Mouse (Mus musculus): ENCODE data around the gene BC051019. TPM values are rescaled to one million over a fixed set of nuclear protein-coding genes. Genes with fewer than 3 reads are reported as not detected.

BC051019 gene
- polyA plus RNA-seq, 1 experiment from 2014 or later: 0.23 TPM

DNA sequence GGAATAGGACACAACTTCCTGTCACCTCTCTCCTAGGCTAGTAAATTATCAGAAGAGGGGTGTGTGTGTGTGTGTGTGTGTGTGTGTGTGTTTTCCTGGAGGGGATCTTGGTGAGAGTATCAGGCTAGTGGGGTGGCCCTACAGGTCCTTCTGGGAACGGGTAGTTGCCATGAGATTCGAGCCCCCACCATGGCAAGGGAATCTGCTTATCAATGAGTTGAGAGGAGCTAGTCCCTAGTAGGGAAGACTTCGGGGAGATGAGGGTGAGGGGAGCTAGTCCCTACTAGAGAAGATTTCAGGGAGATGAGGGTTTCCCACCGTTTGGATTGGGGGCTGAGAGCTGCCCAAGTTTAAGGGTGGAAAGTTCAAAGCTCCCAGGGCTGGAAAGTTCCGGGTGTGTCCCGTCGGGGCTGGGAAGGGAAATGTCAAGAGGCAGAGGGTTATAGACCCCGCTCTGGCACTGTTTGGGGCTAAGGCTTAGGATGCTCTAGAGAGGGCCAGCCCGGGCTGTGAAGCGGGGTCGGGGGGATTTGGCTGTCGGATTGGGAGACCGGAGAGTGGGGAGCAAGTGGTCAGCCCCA, 27.9 kb upstream of the BC051019 start:
- Histone ChIP-seq H3K36me3 (ENCODE audit: control insufficient read depth, insufficient read depth, low read length) (0 out of 2 replicates have a peak, but pooled peaks cover under 1% of the 10 kb centered on the region), H3K4me3 (replicated peaks; ENCODE audit: low read length) (peak overlapping the region; percentile 97), H3K9ac (ENCODE audit: low read length) (peak overlapping the region; percentile 98), H3K9me3 (replicated peaks; ENCODE audit: control insufficient read depth, low read length) (no peaks in the 10 kb centered on the region), H3K27ac (ENCODE audit: low read length) (peak overlapping the region; percentile 93), H3K4me1 (ENCODE audit: control insufficient read depth, insufficient read depth, low read length) (peaks cover 16% of the 10 kb centered on the region), H3K27me3 (ENCODE audit: control insufficient read depth, insufficient read depth, low read length) (no peaks in the 10 kb centered on the region), H3K4me2 (ENCODE audit: low read depth, low read length) (peak overlapping the region; percentile 93)
- WGBS: 2% methylated on average over 13 of the region's 13 CpGs
- ATAC-seq (ENCODE audit: insufficient read depth, low FRiP score): no peak

DNA sequence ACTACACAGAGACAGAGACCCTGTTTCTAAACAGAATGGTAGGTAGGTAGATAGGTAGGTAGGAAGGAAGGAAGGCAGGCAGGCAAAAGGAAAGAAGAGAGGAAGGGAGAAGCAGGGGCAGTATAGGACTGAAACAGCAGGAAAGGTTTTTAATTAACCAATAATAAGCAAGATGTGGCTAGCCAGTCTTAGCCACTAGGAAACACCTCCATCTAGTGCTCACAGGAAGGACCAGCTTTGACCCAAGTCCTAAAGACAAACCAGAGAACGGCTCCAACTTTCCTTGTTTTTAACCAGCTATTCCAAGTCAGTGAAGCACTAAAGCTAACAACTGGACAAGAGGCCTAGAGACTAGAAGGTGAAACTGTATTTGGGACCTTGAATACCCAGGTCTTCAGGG, 24.1 kb upstream of the BC051019 start:
- Histone ChIP-seq H3K27me3 (ENCODE audit: control insufficient read depth, insufficient read depth, low read length) (no peaks in the 10 kb centered on the region), H3K4me3 (replicated peaks; ENCODE audit: low read length) (no peak overlapping the region), H3K9ac (ENCODE audit: low read length) (no peak overlapping the region), H3K27ac (ENCODE audit: low read length) (no peak overlapping the region), H3K9me3 (replicated peaks; ENCODE audit: control insufficient read depth, low read length) (no peaks in the 10 kb centered on the region), H3K4me2 (ENCODE audit: low read depth, low read length) (no peak overlapping the region), H3K36me3 (ENCODE audit: control insufficient read depth, insufficient read depth, low read length) (peaks cover 20% of the 10 kb centered on the region), H3K4me1 (ENCODE audit: control insufficient read depth, insufficient read depth, low read length) (peaks cover 3% of the 10 kb centered on the region; the same call in 1 of the 2 replicates)
- WGBS: 53% methylated on average over 1 of the region's 1 CpGs
- ATAC-seq (ENCODE audit: insufficient read depth, low FRiP score): no peak

DNA sequence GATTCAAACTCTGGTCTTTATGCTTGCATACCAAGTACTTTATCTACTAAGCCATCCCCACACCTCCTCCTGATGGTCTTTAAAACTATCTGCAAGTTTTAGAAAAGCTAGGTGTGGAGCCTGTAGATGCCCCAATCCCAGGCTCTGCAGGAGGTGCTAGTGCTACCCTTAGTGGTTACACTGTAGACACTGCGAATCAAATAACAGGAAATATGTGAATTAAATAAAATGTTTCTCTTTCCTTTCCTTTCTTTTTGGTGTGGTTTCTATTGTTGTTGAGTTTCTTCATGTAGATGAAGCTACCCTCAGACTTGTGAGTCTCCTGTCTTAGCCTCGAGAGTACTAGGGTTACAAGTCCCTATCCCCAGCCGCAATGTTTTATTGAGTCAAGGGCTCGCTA, 18.1 kb upstream of the BC051019 start:
- Histone ChIP-seq H3K4me3 (replicated peaks; ENCODE audit: low read length) (no peak overlapping the region), H3K4me1 (ENCODE audit: control insufficient read depth, insufficient read depth, low read length) (0 out of 2 replicates have a peak, but pooled peaks cover 3% of the 10 kb centered on the region), H3K9me3 (replicated peaks; ENCODE audit: control insufficient read depth, low read length) (no peaks in the 10 kb centered on the region), H3K9ac (ENCODE audit: low read length) (no peak overlapping the region), H3K4me2 (ENCODE audit: low read depth, low read length) (no peak overlapping the region), H3K27me3 (ENCODE audit: control insufficient read depth, insufficient read depth, low read length) (no peaks in the 10 kb centered on the region), H3K36me3 (ENCODE audit: control insufficient read depth, insufficient read depth, low read length) (peaks cover 23% of the 10 kb centered on the region), H3K27ac (ENCODE audit: low read length) (peak overlapping the region; percentile 67; the same call in 1 of the 2 replicates)
- WGBS: 92% methylated on average over 4 of the region's 4 CpGs
- no peak for ATAC-seq (ENCODE audit: insufficient read depth, low FRiP score)

DNA sequence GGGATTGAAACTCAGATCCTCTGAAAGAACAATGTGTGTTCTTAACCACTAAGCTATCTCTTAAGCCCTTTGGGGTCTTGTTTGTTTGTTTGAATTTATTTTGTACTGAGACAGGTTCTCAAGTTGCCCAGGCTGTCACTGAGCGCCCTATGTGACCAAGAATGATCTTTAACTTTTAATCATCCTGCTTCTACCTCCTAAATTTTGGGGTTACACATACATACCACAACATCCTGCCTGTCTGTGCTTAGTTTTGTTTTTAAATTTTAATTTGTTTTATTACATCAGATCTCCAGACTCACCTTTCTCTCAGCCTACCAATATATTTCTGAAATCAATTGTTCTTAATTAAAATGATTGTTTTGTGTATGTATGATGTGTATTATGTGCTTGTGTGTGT, 17.4 kb upstream of the BC051019 start:
- ATAC-seq (ENCODE audit: insufficient read depth, low FRiP score): no peak
- no peaks in the 10 kb centered on the region for H3K9me3 ChIP-seq (replicated peaks; ENCODE audit: control insufficient read depth, low read length)
- H3K9ac ChIP-seq (ENCODE audit: low read length): no peak overlapping the region
- H3K27ac ChIP-seq (ENCODE audit: low read length): peak overlapping the region; percentile 67
- 0 out of 2 replicates have a peak, but pooled peaks cover 3% of the 10 kb centered on the region for H3K4me1 ChIP-seq (ENCODE audit: control insufficient read depth, insufficient read depth, low read length)
- H3K36me3 ChIP-seq (ENCODE audit: control insufficient read depth, insufficient read depth, low read length): peaks cover 18% of the 10 kb centered on the region
- H3K27me3 ChIP-seq (ENCODE audit: control insufficient read depth, insufficient read depth, low read length): no peaks in the 10 kb centered on the region
- no peak overlapping the region for H3K4me3 ChIP-seq (replicated peaks; ENCODE audit: low read length)
- WGBS: 84% methylated on average over 1 of the region's 1 CpGs
- H3K4me2 ChIP-seq (ENCODE audit: low read depth, low read length): no peak overlapping the region

DNA sequence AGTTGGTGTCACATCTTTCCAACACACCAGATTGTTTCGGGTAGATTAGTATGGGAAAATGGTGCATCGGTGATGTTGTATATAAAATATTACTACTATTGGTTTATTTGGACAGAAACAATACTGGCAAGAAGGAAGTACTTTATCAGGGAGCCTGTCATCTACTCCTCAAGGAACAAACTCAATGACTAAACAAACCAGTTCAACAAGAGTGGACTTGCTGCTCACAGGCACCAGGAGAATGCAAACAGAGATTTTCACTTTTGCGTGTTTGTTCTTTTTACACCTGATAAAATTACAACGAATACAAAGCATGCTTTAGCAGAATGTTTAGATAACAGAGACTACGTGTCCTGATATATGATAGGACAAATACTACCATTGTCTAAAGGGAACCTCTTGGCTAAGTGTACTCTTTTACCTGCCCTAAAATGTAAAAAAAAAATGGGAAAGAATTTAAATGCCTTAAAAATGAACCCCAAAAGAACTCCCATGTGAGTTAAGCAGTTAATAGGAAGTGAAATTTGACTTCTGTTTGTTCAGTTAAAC, 16.2 kb upstream of the BC051019 start:
- peak; percentile 87; the same call in 1 of the 2 replicates for ATAC-seq (ENCODE audit: insufficient read depth, low FRiP score)
- Histone ChIP-seq H3K4me2 (ENCODE audit: low read depth, low read length) (no peak overlapping the region), H3K9me3 (replicated peaks; ENCODE audit: control insufficient read depth, low read length) (no peaks in the 10 kb centered on the region), H3K36me3 (ENCODE audit: control insufficient read depth, insufficient read depth, low read length) (peaks cover 16% of the 10 kb centered on the region), H3K27ac (ENCODE audit: low read length) (peak overlapping the region; percentile 82), H3K4me3 (replicated peaks; ENCODE audit: low read length) (no peak overlapping the region), H3K9ac (ENCODE audit: low read length) (no peak overlapping the region), H3K4me1 (ENCODE audit: control insufficient read depth, insufficient read depth, low read length) (0 out of 2 replicates have a peak, but pooled peaks cover 3% of the 10 kb centered on the region), H3K27me3 (ENCODE audit: control insufficient read depth, insufficient read depth, low read length) (no peaks in the 10 kb centered on the region)
- 41% methylated on average over 5 of the region's 5 CpGs for WGBS

DNA sequence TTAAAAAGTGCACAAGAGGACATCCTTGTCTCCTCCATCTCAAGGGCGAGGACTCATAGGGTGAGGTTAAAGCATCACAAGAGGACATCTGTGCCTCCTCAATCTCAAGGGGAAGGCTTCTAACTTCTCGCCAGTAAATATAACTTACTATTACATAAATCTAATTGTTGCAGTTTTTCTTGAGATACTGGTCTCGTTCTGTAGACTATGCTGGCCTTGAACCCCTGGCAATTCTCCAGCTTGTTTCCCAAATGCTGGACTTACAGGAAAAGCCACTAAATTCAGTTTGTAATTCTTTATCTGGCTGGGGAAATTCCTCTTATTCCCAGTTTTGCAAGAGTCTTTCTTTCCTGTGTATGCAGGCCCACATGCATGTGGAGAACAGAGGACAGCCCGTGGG, 11.2 kb upstream of the BC051019 start:
- H3K9me3 ChIP-seq (replicated peaks; ENCODE audit: control insufficient read depth, low read length): no peaks in the 10 kb centered on the region
- H3K4me1 ChIP-seq (ENCODE audit: control insufficient read depth, insufficient read depth, low read length): 0 out of 2 replicates have a peak, but pooled peaks cover 5% of the 10 kb centered on the region
- no peak overlapping the region for H3K4me2 ChIP-seq (ENCODE audit: low read depth, low read length)
- H3K4me3 ChIP-seq (replicated peaks; ENCODE audit: low read length): no peak overlapping the region
- WGBS: 68% methylated on average over 4 of the region's 4 CpGs
- H3K9ac ChIP-seq (ENCODE audit: low read length): no peak overlapping the region
- H3K36me3 ChIP-seq (ENCODE audit: control insufficient read depth, insufficient read depth, low read length): no peaks in the 10 kb centered on the region
- no peaks in the 10 kb centered on the region for H3K27me3 ChIP-seq (ENCODE audit: control insufficient read depth, insufficient read depth, low read length)
- no peak for ATAC-seq (ENCODE audit: insufficient read depth, low FRiP score)
- no peak overlapping the region for H3K27ac ChIP-seq (ENCODE audit: low read length)

DNA sequence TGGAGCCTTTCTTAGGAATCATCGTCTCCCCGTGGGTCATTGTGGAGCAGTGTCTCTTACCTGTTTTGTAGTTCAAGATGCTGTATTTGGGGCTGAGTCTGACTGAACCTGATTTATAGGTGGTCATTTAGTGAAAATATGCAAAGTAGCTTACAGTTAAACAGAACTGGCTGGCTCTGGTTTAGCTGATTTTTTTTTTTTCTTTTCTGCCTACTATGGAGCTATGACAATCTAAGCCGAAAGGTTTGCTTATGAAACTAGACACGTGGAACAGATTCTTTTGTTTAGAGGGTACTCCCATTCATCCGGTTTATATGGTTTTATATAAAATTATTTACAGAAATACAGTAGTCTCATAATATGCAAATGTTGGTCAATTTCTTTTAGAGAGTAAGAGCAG, 8.0 kb upstream of the BC051019 start, which contains the start of gene Ascl3:
Gene Ascl3, minus strand, starts transcription at position 101 of the 400 bp plus-strand sequence.
- 87% methylated on average over 5 of the region's 5 CpGs for WGBS

DNA sequence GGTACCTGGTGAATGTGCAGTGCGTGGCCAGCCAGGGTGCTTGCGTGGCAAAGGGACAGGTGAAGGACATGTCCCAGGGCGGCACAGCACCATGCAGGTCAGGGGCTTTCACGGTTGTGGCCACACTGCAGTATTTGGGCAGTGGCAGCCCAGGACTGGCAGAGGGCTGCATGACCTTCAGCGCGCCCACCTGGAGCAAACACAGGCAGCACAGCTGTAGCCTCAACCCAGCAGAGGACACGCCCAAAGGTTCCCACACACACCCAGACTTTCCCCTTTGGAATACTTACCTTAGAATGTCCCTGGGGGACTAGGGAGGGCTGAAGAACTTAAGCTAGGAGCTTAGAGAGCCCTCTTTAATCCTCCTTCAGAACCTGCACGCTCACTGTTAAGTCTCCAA, 536 bp downstream of the BC051019 start:
- peak; percentile 63; the same call in 1 of the 2 replicates for ATAC-seq (ENCODE audit: insufficient read depth, low FRiP score)
- H3K4me1 ChIP-seq (ENCODE audit: control insufficient read depth, insufficient read depth, low read length): no peaks in the 10 kb centered on the region
- H3K4me3 ChIP-seq (replicated peaks; ENCODE audit: low read length): no peak overlapping the region
- H3K4me2 ChIP-seq (ENCODE audit: low read depth, low read length): no peak overlapping the region
- H3K27ac ChIP-seq (ENCODE audit: low read length): no peak overlapping the region
- no peaks in the 10 kb centered on the region for H3K27me3 ChIP-seq (ENCODE audit: control insufficient read depth, insufficient read depth, low read length)
- H3K9me3 ChIP-seq (replicated peaks; ENCODE audit: control insufficient read depth, low read length): no peaks in the 10 kb centered on the region
- 76% methylated on average over 8 of the region's 8 CpGs for WGBS
- H3K9ac ChIP-seq (ENCODE audit: low read length): no peak overlapping the region
- H3K36me3 ChIP-seq (ENCODE audit: control insufficient read depth, insufficient read depth, low read length): no peaks in the 10 kb centered on the region

More for the DNA sequence above, 8.0 kb upstream of the BC051019 start, which contains the start of gene Ascl3:
- H3K4me3 ChIP-seq (replicated peaks; ENCODE audit: low read length): no peak within 1 kb of the TSS
- no peak for ATAC-seq (ENCODE audit: insufficient read depth, low FRiP score)
- no peaks in the 10 kb centered on the region for H3K27me3 ChIP-seq (ENCODE audit: control insufficient read depth, insufficient read depth, low read length)
- H3K4me2 ChIP-seq (ENCODE audit: low read depth, low read length): no peak within 1 kb of the TSS
- H3K36me3 ChIP-seq (ENCODE audit: control insufficient read depth, insufficient read depth, low read length): no peaks in the 10 kb centered on the region
- H3K4me1 ChIP-seq (ENCODE audit: control insufficient read depth, insufficient read depth, low read length): peaks cover 9% of the 10 kb centered on the region; the same call in 1 of the 2 replicates
- H3K27ac ChIP-seq (ENCODE audit: low read length): peak within 1 kb of the TSS; percentile 68
- no peaks in the 10 kb centered on the region for H3K9me3 ChIP-seq (replicated peaks; ENCODE audit: control insufficient read depth, low read length)
- no peak within 1 kb of the TSS for H3K9ac ChIP-seq (ENCODE audit: low read length)

DNA sequence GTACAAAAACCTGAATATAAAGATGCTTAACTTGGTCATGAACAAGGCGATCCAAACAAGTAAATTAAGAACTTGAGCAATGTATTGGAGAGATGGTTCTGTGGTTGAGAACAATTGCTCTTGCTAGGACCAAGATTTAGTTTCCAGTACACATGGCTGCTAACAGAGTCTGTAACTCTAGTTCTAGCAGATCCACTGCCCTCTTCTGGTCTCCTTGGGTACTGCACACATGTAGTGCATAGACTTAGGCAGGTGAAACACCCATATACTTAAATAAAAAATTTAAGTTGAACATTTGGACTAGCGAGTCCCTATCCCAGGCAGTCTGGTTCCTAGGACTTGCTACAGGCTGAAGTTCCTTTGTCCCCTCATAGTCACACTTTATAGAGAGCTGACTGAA, 1.0 kb downstream of the BC051019 start:
- Histone ChIP-seq H3K9me3 (replicated peaks; ENCODE audit: control insufficient read depth, low read length) (no peaks in the 10 kb centered on the region), H3K36me3 (ENCODE audit: control insufficient read depth, insufficient read depth, low read length) (no peaks in the 10 kb centered on the region), H3K4me2 (ENCODE audit: low read depth, low read length) (no peak overlapping the region), H3K27me3 (ENCODE audit: control insufficient read depth, insufficient read depth, low read length) (no peaks in the 10 kb centered on the region), H3K4me3 (replicated peaks; ENCODE audit: low read length) (no peak overlapping the region), H3K4me1 (ENCODE audit: control insufficient read depth, insufficient read depth, low read length) (no peaks in the 10 kb centered on the region), H3K27ac (ENCODE audit: low read length) (no peak overlapping the region), H3K9ac (ENCODE audit: low read length) (no peak overlapping the region)
- no peak for ATAC-seq (ENCODE audit: insufficient read depth, low FRiP score)
- over 99% methylated on average over 2 of the region's 2 CpGs for WGBS
